ENCODE assay signal across 13 mouse cellular contexts in genomic region chr9:89974463-89974931, GRCm38 (mm10).
DNase-seq lines count a peak whose midpoint lies in the region; ATAC-seq lines count a peak whose summit lies in the region.
"Had no signal": no experiment of that assay in that cellular context is flagged by ENCODE, and none has a peak within 500 bp of the region (broad histone marks: within the 10 kb centered on the region; RNA-seq: fewer than 3 reads in every experiment).

No protein-coding gene starts in this region.

- H3K36me3 ChIP-seq in hindbrain, embryonic 13.5 days: no peaks in the 10 kb centered on the region
- no peaks in the 10 kb centered on the region for H3K36me3 ChIP-seq in hindbrain, embryonic 11.5 days (ENCODE audit: control insufficient read depth, insufficient read depth, low read length)

- 0 out of 2 replicates have a peak, but pooled peaks cover 4% of the 10 kb centered on the region for H3K27me3 ChIP-seq in hindbrain, embryonic 13.5 days
- no peaks in the 10 kb centered on the region for H3K27me3 ChIP-seq in hindbrain, embryonic 11.5 days (ENCODE audit: control insufficient read depth, insufficient read depth, low read length)
- H3K27me3 ChIP-seq: Patski had no signal

- no peak overlapping the region for H3K27ac ChIP-seq in hindbrain, embryonic 13.5 days
- H3K27ac ChIP-seq in hindbrain, embryonic 11.5 days (ENCODE audit: low read depth, low read length): no peak overlapping the region

- H3K4me1 ChIP-seq in hindbrain, embryonic 13.5 days (replicated peaks): no peaks in the 10 kb centered on the region
- no peaks in the 10 kb centered on the region for H3K4me1 ChIP-seq in hindbrain, embryonic 11.5 days (replicated peaks; ENCODE audit: control insufficient read depth, insufficient read depth, low read length)

- no peaks in the 10 kb centered on the region for H3K9me3 ChIP-seq in hindbrain, embryonic 13.5 days
- H3K9me3 ChIP-seq in hindbrain, embryonic 11.5 days (ENCODE audit: control insufficient read depth, low read length): no peaks in the 10 kb centered on the region
- H3K9me3 ChIP-seq: megakaryocyte, embryonic 14.5 days had no signal

- no peak overlapping the region for H3K4me3 ChIP-seq in hindbrain, embryonic 13.5 days
- H3K4me3 ChIP-seq in hindbrain, embryonic 11.5 days (ENCODE audit: low read depth, low read length): no peak overlapping the region
- H3K4me3 ChIP-seq: megakaryocyte, embryonic 14.5 days had no signal

- intact Hi-C loops in left cerebral cortex, postnatal 36 days (cut with DNase I): loop anchor here (1.0 to 10.0 kb wide), 2 partner anchors 147 to 270 kb away; partner anchors contain the start of gene Tmed3

- 83% methylated on average over 10 of the region's 10 CpGs for WGBS in hindbrain, embryonic 13.5 days
- 87% methylated on average over 10 of the region's 10 CpGs for WGBS in hindbrain, embryonic 11.5 days

- DNase-seq in hindbrain, embryonic 11.5 days (ENCODE audit: low spot score): no peak
- peak; percentile 60 for DNase-seq in right cerebral cortex, postnatal 10 days (ENCODE audit: low spot score in 2 of 2)
- DNase-seq in right cerebral cortex, postnatal 36 days (ENCODE audit: low spot score in 2 of 2): no peak
- peak; percentile 54 for DNase-seq in cerebellum, adult 8-10 months
- peak; percentile 26 to 56 for DNase-seq in layer of hippocampus, postnatal 14 days (ENCODE audit: low spot score in 2 of 2)
- DNase-seq in left cerebral cortex, postnatal 36 days (ENCODE audit: low spot score in 2 of 2): no peak
- DNase-seq in embryo, embryonic 10 days (ENCODE audit: low spot score): no peak
- DNase-seq: adrenal gland, adult 2 months; liver, postnatal 0 days; thymus, postnatal 25 days had no signal

- H3K9ac ChIP-seq in hindbrain, embryonic 13.5 days: no peak overlapping the region
- no peak overlapping the region for H3K9ac ChIP-seq in hindbrain, embryonic 11.5 days (ENCODE audit: low read depth, low read length)
- H3K9ac ChIP-seq: liver, postnatal 0 days had no signal

- H3K4me2 ChIP-seq in hindbrain, embryonic 13.5 days: no peak overlapping the region
- no peak overlapping the region for H3K4me2 ChIP-seq in hindbrain, embryonic 11.5 days (replicated peaks; ENCODE audit: low read depth, low read length)

- 0 out of 2 replicates have a peak, but pooled peaks have one; percentile 21 for ATAC-seq in hindbrain, embryonic 13.5 days (ENCODE audit: low FRiP score)
- no peak for ATAC-seq in hindbrain, embryonic 11.5 days (ENCODE audit: low FRiP score)
- ATAC-seq: liver, postnatal 0 days; Patski had no signal

Comparison
In these comparisons a context has a peak if more than half of its experiments do, and no peak if none do; other contexts are left out.
1. DNase-seq: peak in right cerebral cortex, postnatal 10 days (2 of 2), cerebellum, adult 8-10 months (single experiment) and layer of hippocampus, postnatal 14 days (2 of 2); none in hindbrain, embryonic 11.5 days (single experiment), right cerebral cortex, postnatal 36 days (0 of 2), left cerebral cortex, postnatal 36 days (0 of 2) and embryo, embryonic 10 days (single experiment).